Mouse (Mus musculus) liver (tissue): Measurements from ENCODE around the gene Rnaset2a.
"Not testable (repeated sequence)": the region's sequence is repeated elsewhere in the genome, so short reads cannot be mapped to it uniquely, and the experiment has no call there.

Source experiments
- DNase-seq: peaks from one replicate; pipeline ENCODE4 v3.0.0-alpha.2; 2020; ENCODE audit warnings: mixed read lengths

Gene Rnaset2a

GRCm38 (mm10) chr17:8147439-8148316 is at the start of gene Rnaset2a, which contains the start of gene Gm49673:
Gene Rnaset2a, minus strand, starts transcription at chr17:8148097.
Gene Gm49673, minus strand, starts transcription at chr17:8147788.
- peak; percentile 17 for DNase-seq

- DNase-seq: no peak
Measured at GRCm38 (mm10) chr17:8197652-8198051, 49.8 kb upstream of the Rnaset2a start.

- no peak for DNase-seq
Measured at GRCm38 (mm10) chr17:8195685-8196376, 47.9 kb upstream of the Rnaset2a start.

GRCm38 (mm10) chr17:8193678-8194077 is 45.8 kb upstream of the Rnaset2a start:
- DNase-seq: no peak

GRCm38 (mm10) chr17:8184217-8184616 is 36.3 kb upstream of the Rnaset2a start:
- DNase-seq: no peak

GRCm38 (mm10) chr17:8183815-8184214 is 35.9 kb upstream of the Rnaset2a start:
- no peak for DNase-seq

- no peak for DNase-seq
Measured at GRCm38 (mm10) chr17:8177090-8177489, 29.2 kb upstream of the Rnaset2a start.

GRCm38 (mm10) chr17:8171081-8171480 is 23.2 kb upstream of the Rnaset2a start:
- DNase-seq: no peak

- no peak for DNase-seq
Measured at GRCm38 (mm10) chr17:8170331-8170730, 22.4 kb upstream of the Rnaset2a start.

GRCm38 (mm10) chr17:8167436-8167835 is 19.5 kb upstream of the Rnaset2a start:
- not testable (repeated sequence) for DNase-seq

GRCm38 (mm10) chr17:8166454-8166853 is 18.6 kb upstream of the Rnaset2a start:
- DNase-seq: not testable (repeated sequence)

- not testable (repeated sequence) for DNase-seq
Measured at GRCm38 (mm10) chr17:8165977-8166376, 18.1 kb upstream of the Rnaset2a start.

- peak; percentile 17 for DNase-seq
Measured at GRCm38 (mm10) chr17:8165608-8165945, 17.7 kb upstream of the Rnaset2a start.

- not testable (repeated sequence) for DNase-seq
Measured at GRCm38 (mm10) chr17:8164701-8165607, 17.1 kb upstream of the Rnaset2a start, which contains the start of gene Fgfr1op. Gene Fgfr1op, plus strand, starts transcription at chr17:8165501.

GRCm38 (mm10) chr17:8160969-8161368 is 13.1 kb upstream of the Rnaset2a start:
- DNase-seq: not testable (repeated sequence)

GRCm38 (mm10) chr17:8158627-8159026 is 10.7 kb upstream of the Rnaset2a start:
- not testable (repeated sequence) for DNase-seq

GRCm38 (mm10) chr17:8155982-8156381 is 8.1 kb upstream of the Rnaset2a start:
- DNase-seq: not testable (repeated sequence)

GRCm38 (mm10) chr17:8155010-8155409 is 7.1 kb upstream of the Rnaset2a start:
- not testable (repeated sequence) for DNase-seq

- DNase-seq: not testable (repeated sequence)
Measured at GRCm38 (mm10) chr17:8146931-8147330, 966 bp downstream of the Rnaset2a start.

GRCm38 (mm10) chr17:8143802-8144673 is 3.9 kb downstream of the Rnaset2a start:
- not testable (repeated sequence) for DNase-seq

GRCm38 (mm10) chr17:8140210-8140609 is 7.7 kb downstream of the Rnaset2a start:
- DNase-seq: not testable (repeated sequence)

GRCm38 (mm10) chr17:8138116-8138515 is 9.8 kb downstream of the Rnaset2a start:
- not testable (repeated sequence) for DNase-seq
